Mouse (Mus musculus): ENCODE measurements around the gene Hps3.

Hps3 gene

GRCm38 (mm10) chr3:19964625-19965188, 70.4 kb downstream of the Hps3 start:
- Histone ChIP-seq H3K4me3 (replicated peaks; ENCODE audit: low read length) (no peak overlapping the region), H3K27me3 (ENCODE audit: insufficient read depth, low read length) (no peaks in the 10 kb centered on the region), H3K36me3 (ENCODE audit: insufficient read depth, low read length) (no peaks in the 10 kb centered on the region), H3K4me1 (replicated peaks; ENCODE audit: low read depth, low read length) (no peaks in the 10 kb centered on the region), H3K9me3 (ENCODE audit: low read length) (no peaks in the 10 kb centered on the region)
- TF ChIP-seq NANOG (IDR thresholded peaks at IDR 0.05; ENCODE audit: borderline replicate concordance, low read length): no peak
- TF ChIP-seq CTCF (conservative IDR thresholded peaks at IDR 0.05; ENCODE audit: low read length): no peak

GRCm38 (mm10) chr3:19962769-19963513, 72.2 kb downstream of the Hps3 start:
- Histone ChIP-seq H3K4me3 (replicated peaks; ENCODE audit: low read length) (no peak overlapping the region), H3K36me3 (ENCODE audit: insufficient read depth, low read length) (no peaks in the 10 kb centered on the region)
- TF ChIP-seq NANOG (IDR thresholded peaks at IDR 0.05; ENCODE audit: borderline replicate concordance, low read length) (no peak), CTCF (conservative IDR thresholded peaks at IDR 0.05; ENCODE audit: low read length) (no peak), POU5F1 (IDR thresholded peaks at IDR 0.05; ENCODE audit: borderline replicate concordance, low read length) (no peak)

GRCm38 (mm10) chr3:19961341-19961740, 73.8 kb downstream of the Hps3 start:
- H3K4me1 ChIP-seq (replicated peaks; ENCODE audit: low read depth, low read length): no peaks in the 10 kb centered on the region
- H3K36me3 ChIP-seq (ENCODE audit: insufficient read depth, low read length): no peaks in the 10 kb centered on the region
- no peaks in the 10 kb centered on the region for H3K9me3 ChIP-seq (ENCODE audit: low read length)
- no peaks in the 10 kb centered on the region for H3K27me3 ChIP-seq (ENCODE audit: insufficient read depth, low read length)
- H3K4me3 ChIP-seq (replicated peaks; ENCODE audit: low read length): no peak overlapping the region
- no peak for TF ChIP-seq NANOG (IDR thresholded peaks at IDR 0.05; ENCODE audit: borderline replicate concordance, low read length)
- TF ChIP-seq CTCF (conservative IDR thresholded peaks at IDR 0.05; ENCODE audit: low read length): no peak
- TF ChIP-seq POU5F1 (IDR thresholded peaks at IDR 0.05; ENCODE audit: borderline replicate concordance, low read length): no peak

More at GRCm38 (mm10) chr3:19962769-19963513, 72.2 kb downstream of the Hps3 start:
- Histone ChIP-seq H3K27me3 (ENCODE audit: insufficient read depth, low read length) (no peaks in the 10 kb centered on the region), H3K9me3 (ENCODE audit: low read length) (no peaks in the 10 kb centered on the region), H3K4me1 (replicated peaks; ENCODE audit: low read depth, low read length) (no peaks in the 10 kb centered on the region)

- no peaks in the 10 kb centered on the region for H3K9me3 ChIP-seq (ENCODE audit: low read length)
- H3K4me1 ChIP-seq (replicated peaks; ENCODE audit: low read depth, low read length): no peaks in the 10 kb centered on the region
- no peak overlapping the region for H3K4me3 ChIP-seq (replicated peaks; ENCODE audit: low read length)
- TF ChIP-seq CTCF (conservative IDR thresholded peaks at IDR 0.05; ENCODE audit: low read length) (no peak), NANOG (IDR thresholded peaks at IDR 0.05; ENCODE audit: borderline replicate concordance, low read length) (no peak), POU5F1 (IDR thresholded peaks at IDR 0.05; ENCODE audit: borderline replicate concordance, low read length) (no peak)
- no peaks in the 10 kb centered on the region for H3K36me3 ChIP-seq (ENCODE audit: insufficient read depth, low read length)
- H3K27me3 ChIP-seq (ENCODE audit: insufficient read depth, low read length): no peaks in the 10 kb centered on the region
These were observed 74.5 kb downstream of the Hps3 start for GRCm38 (mm10) chr3:19960570-19961114.

- Histone ChIP-seq H3K4me1 (replicated peaks; ENCODE audit: low read depth, low read length) (no peaks in the 10 kb centered on the region), H3K36me3 (ENCODE audit: insufficient read depth, low read length) (no peaks in the 10 kb centered on the region), H3K9me3 (ENCODE audit: low read length) (no peaks in the 10 kb centered on the region), H3K27me3 (ENCODE audit: insufficient read depth, low read length) (no peaks in the 10 kb centered on the region), H3K4me3 (replicated peaks; ENCODE audit: low read length) (no peak overlapping the region)
- TF ChIP-seq NANOG (IDR thresholded peaks at IDR 0.05; ENCODE audit: borderline replicate concordance, low read length): no peak
- TF ChIP-seq POU5F1 (IDR thresholded peaks at IDR 0.05; ENCODE audit: borderline replicate concordance, low read length): no peak
- no peak for TF ChIP-seq CTCF (conservative IDR thresholded peaks at IDR 0.05; ENCODE audit: low read length)
These were observed 76.1 kb downstream of the Hps3 start for GRCm38 (mm10) chr3:19958983-19959382.

- H3K4me1 ChIP-seq (replicated peaks; ENCODE audit: low read depth, low read length): no peaks in the 10 kb centered on the region
- H3K9me3 ChIP-seq (ENCODE audit: low read length): no peaks in the 10 kb centered on the region
- no peak overlapping the region for H3K4me3 ChIP-seq (replicated peaks; ENCODE audit: low read length)
- TF ChIP-seq NANOG (IDR thresholded peaks at IDR 0.05; ENCODE audit: borderline replicate concordance, low read length) (no peak), POU5F1 (IDR thresholded peaks at IDR 0.05; ENCODE audit: borderline replicate concordance, low read length) (no peak), CTCF (conservative IDR thresholded peaks at IDR 0.05; ENCODE audit: low read length) (no peak)
- no peaks in the 10 kb centered on the region for H3K36me3 ChIP-seq (ENCODE audit: insufficient read depth, low read length)
- H3K27me3 ChIP-seq (ENCODE audit: insufficient read depth, low read length): no peaks in the 10 kb centered on the region
These were observed 77.1 kb downstream of the Hps3 start for GRCm38 (mm10) chr3:19958031-19958430.

- Histone ChIP-seq H3K9me3 (ENCODE audit: low read length) (no peaks in the 10 kb centered on the region), H3K36me3 (ENCODE audit: insufficient read depth, low read length) (no peaks in the 10 kb centered on the region), H3K4me3 (replicated peaks; ENCODE audit: low read length) (no peak within 1 kb of the TSS), H3K4me1 (replicated peaks; ENCODE audit: low read depth, low read length) (no peaks in the 10 kb centered on the region), H3K27me3 (ENCODE audit: insufficient read depth, low read length) (no peaks in the 10 kb centered on the region)
- no peak for TF ChIP-seq CTCF (conservative IDR thresholded peaks at IDR 0.05; ENCODE audit: low read length)
- no peak for TF ChIP-seq POU5F1 (IDR thresholded peaks at IDR 0.05; ENCODE audit: borderline replicate concordance, low read length)
- TF ChIP-seq NANOG (IDR thresholded peaks at IDR 0.05; ENCODE audit: borderline replicate concordance, low read length): no peak
These were observed 78.2 kb downstream of the Hps3 start, which contains the start of gene Cp for GRCm38 (mm10) chr3:19956885-19957284. Gene Cp, plus strand, starts transcription at chr3:19957054.

- TF ChIP-seq POU5F1 (IDR thresholded peaks at IDR 0.05; ENCODE audit: borderline replicate concordance, low read length) (no peak), NANOG (IDR thresholded peaks at IDR 0.05; ENCODE audit: borderline replicate concordance, low read length) (no peak), CTCF (conservative IDR thresholded peaks at IDR 0.05; ENCODE audit: low read length) (no peak)
- no peaks in the 10 kb centered on the region for H3K36me3 ChIP-seq (ENCODE audit: insufficient read depth, low read length)
- H3K27me3 ChIP-seq (ENCODE audit: insufficient read depth, low read length): no peaks in the 10 kb centered on the region
- H3K4me1 ChIP-seq (replicated peaks; ENCODE audit: low read depth, low read length): no peaks in the 10 kb centered on the region
- no peak overlapping the region for H3K4me3 ChIP-seq (replicated peaks; ENCODE audit: low read length)
- no peaks in the 10 kb centered on the region for H3K9me3 ChIP-seq (ENCODE audit: low read length)
These were observed 81.2 kb downstream of the Hps3 start for GRCm38 (mm10) chr3:19953865-19954264.

Data from E14TG2a.4 (cell line).